Mouse (Mus musculus): ENCODE measurements around the gene 1700029F12Rik. TPM values are rescaled to one million over a fixed set of nuclear protein-coding genes. Genes with fewer than 3 reads are reported as not detected.

The 1700029F12Rik gene
- not detected in 2 replicates for polyA plus RNA-seq (2015; fragmentation: Nextera tagmentation; extraction: Ambion mirVana)

DNA sequence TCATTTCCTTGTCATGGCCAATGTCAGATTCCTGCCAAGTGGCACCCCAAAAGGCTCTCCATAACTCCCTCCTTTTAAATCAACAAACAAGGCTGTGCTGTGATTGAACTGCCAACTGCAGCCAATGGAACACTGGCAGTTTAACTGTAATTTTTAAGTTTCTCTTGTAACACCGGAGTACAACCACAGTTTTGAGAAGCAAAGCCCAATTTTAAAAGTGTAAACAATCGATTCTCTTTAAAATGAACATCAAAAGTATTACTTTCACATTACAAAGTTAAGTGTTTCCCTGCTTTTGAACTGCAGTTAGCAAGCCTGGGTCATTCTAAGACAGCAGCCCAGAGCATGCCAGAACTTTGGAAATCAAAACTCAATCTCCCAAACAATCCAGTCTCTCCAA is at the start of gene 1700029F12Rik:
Gene 1700029F12Rik, minus strand, starts transcription at position 101 of the 400 bp plus-strand sequence.
- 59% methylated on average over 2 of the region's 2 CpGs for WGBS (ENCODE audit: insufficient replicate concordance)
- ATAC-seq (ENCODE audit: low read depth) (no peak), DNase-seq (no peak)
- Histone ChIP-seq H3K4me1 (replicated peaks) (no peaks in the 10 kb centered on the region), H3K27me3 (no peaks in the 10 kb centered on the region), H3K4me3 (replicated peaks) (no peak within 1 kb of the TSS), H3K27ac (no peak within 1 kb of the TSS), H3K9ac (no peak within 1 kb of the TSS), H3K36me3 (no peaks in the 10 kb centered on the region), H3K4me2 (no peak within 1 kb of the TSS), H3K9me3 (replicated peaks) (no peaks in the 10 kb centered on the region)

DNA sequence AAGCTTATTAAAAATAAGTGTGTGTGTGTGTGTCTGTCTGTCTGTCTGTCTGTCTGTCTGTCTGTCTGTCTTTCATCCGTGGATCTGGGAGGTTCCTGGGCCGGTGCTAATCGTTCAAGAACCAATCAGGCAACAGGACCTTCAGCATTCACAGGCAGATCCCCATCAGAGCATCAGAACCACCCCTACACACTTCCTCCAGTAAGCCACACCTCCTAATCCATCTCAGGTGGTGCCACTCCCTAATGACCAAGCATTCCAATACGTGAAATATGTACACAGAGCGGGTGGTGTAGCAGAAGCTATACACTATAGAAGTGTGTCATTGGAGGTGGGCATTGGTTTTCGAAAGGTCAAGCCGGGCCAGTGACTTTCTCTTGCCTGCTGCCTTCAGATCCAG is 48.3 kb upstream of the 1700029F12Rik start:
- DNase-seq (no peak), ATAC-seq (ENCODE audit: low read depth) (peak; percentile 88)
- peak overlapping the region; percentile 26; the same call in 1 of the 2 replicates for H3K9ac ChIP-seq
- no peak overlapping the region for H3K4me3 ChIP-seq (replicated peaks)
- H3K27ac ChIP-seq, result peak overlapping the region; percentile 78
- 70% methylated on average over 7 of the region's 7 CpGs for WGBS (ENCODE audit: insufficient replicate concordance)
- H3K4me2 ChIP-seq, result no peak overlapping the region; the same call in 1 of the 2 replicates
- no peaks in the 10 kb centered on the region for H3K9me3 ChIP-seq (replicated peaks)
- H3K27me3 ChIP-seq, result no peaks in the 10 kb centered on the region
- H3K36me3 ChIP-seq, result no peaks in the 10 kb centered on the region
- H3K4me1 ChIP-seq (replicated peaks), result peaks cover 44% of the 10 kb centered on the region

DNA sequence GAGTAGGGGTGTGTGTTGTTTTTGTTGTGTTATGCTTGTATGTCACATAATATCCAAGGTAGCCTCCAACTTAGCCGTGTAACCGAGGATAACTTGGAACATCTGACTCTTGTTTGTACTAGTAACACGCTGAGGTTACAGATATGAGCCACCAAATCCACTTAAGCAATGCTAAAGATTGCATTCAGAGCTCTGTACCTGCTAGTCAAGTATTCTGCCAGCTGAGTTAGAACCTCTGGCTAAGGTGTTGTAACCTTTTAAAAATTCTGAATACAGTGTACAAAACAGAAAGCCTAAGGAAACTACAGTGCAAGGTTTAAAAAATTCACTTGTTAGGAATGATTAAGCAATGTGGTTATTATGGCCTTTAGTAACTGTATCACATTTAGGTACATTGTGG is 46.5 kb upstream of the 1700029F12Rik start:
- WGBS (ENCODE audit: insufficient replicate concordance), result 78% methylated on average over 3 of the region's 3 CpGs
- Histone ChIP-seq H3K4me3 (replicated peaks) (no peak overlapping the region), H3K9ac (no peak overlapping the region), H3K9me3 (replicated peaks) (no peaks in the 10 kb centered on the region), H3K36me3 (no peaks in the 10 kb centered on the region), H3K27me3 (no peaks in the 10 kb centered on the region), H3K27ac (no peak overlapping the region), H3K4me2 (no peak overlapping the region), H3K4me1 (replicated peaks) (peaks cover 26% of the 10 kb centered on the region)
- DNase-seq, result no peak
- ATAC-seq (ENCODE audit: low read depth), result no peak

DNA sequence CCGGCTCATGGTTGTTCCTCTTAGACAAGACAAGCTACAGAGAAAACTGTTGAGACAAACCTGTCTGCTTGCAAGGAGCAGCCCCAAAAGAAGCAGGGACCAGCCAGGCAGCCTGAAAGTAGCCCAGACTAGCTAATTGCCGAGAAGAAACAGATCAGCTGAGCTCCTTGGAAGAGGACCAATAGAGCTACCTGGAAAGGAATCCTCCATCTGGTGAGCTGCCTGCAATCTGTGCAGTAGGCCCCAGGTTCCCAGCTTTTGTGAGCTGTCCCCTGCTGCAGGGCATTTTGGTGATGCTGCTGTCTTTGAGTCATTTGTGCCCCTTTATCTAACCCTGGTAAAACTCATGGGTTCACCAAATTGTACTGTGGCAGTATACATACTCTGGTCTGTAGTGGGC is 46.0 kb upstream of the 1700029F12Rik start:
- DNase-seq (no peak), ATAC-seq (ENCODE audit: low read depth) (no peak)
- H3K4me3 ChIP-seq (replicated peaks), result no peak overlapping the region
- no peaks in the 10 kb centered on the region for H3K27me3 ChIP-seq
- H3K36me3 ChIP-seq, result no peaks in the 10 kb centered on the region
- peaks cover 23% of the 10 kb centered on the region for H3K4me1 ChIP-seq (replicated peaks)
- no peaks in the 10 kb centered on the region for H3K9me3 ChIP-seq (replicated peaks)
- WGBS (ENCODE audit: insufficient replicate concordance), result 78% methylated on average over 2 of the region's 2 CpGs
- H3K9ac ChIP-seq, result no peak overlapping the region
- H3K4me2 ChIP-seq, result no peak overlapping the region
- H3K27ac ChIP-seq, result no peak overlapping the region

DNA sequence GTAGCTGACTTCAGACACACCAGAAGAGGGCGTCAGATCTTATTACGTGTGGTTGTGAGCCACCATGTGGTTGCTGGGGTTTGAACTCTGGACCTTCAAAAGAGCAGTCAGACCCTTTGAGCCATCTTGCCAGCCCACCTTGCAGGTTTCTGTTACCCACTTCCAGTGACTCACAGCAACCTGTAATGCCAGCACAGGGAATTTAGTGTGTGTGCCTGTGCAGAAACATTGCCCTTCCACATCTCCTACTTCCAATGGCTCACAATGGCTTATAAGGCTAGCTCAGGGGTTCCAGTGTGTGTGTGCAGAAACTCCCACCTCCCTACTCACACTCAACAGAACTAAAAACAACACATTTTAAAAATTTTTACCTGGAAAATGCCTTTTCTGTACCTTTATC is 43.4 kb upstream of the 1700029F12Rik start:
- no peak for DNase-seq
- 91% methylated on average over 2 of the region's 2 CpGs for WGBS (ENCODE audit: insufficient replicate concordance)
- Histone ChIP-seq H3K4me1 (replicated peaks) (peaks cover 13% of the 10 kb centered on the region), H3K9ac (no peak overlapping the region), H3K9me3 (replicated peaks) (no peaks in the 10 kb centered on the region), H3K4me3 (replicated peaks) (no peak overlapping the region), H3K36me3 (no peaks in the 10 kb centered on the region), H3K4me2 (no peak overlapping the region), H3K27me3 (peaks cover 12% of the 10 kb centered on the region), H3K27ac (no peak overlapping the region)
- no peak for ATAC-seq (ENCODE audit: low read depth)

DNA sequence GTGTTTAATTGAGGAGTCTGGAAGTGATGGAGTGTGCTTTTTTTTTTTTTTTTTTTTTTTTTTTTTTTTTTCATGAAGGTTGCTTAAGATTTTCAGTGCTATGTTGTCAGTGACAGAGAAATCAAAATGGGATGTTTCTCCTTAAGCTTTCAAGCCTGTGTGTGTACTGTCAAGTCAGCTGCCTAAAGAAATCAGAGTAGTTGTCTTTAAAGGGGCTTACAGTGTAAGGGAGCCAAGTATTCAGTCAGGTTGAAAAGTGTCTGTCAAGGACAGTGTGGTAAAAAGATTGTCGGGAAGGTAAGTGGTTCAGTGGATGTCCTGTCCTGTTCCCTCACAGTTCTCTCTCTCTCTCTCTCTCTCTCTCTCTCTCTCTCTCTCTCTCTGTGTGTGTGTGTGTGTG is 39.3 kb upstream of the 1700029F12Rik start:
- DNase-seq, result no peak
- Histone ChIP-seq H3K27me3 (peaks cover 23% of the 10 kb centered on the region), H3K27ac (no peak overlapping the region), H3K4me1 (replicated peaks) (peaks cover 25% of the 10 kb centered on the region), H3K4me3 (replicated peaks) (no peak overlapping the region), H3K9me3 (replicated peaks) (no peaks in the 10 kb centered on the region), H3K36me3 (no peaks in the 10 kb centered on the region), H3K4me2 (no peak overlapping the region), H3K9ac (no peak overlapping the region)
- 33% methylated on average over 1 of the region's 1 CpGs for WGBS (ENCODE audit: insufficient replicate concordance)
- ATAC-seq (ENCODE audit: low read depth), result no peak

DNA sequence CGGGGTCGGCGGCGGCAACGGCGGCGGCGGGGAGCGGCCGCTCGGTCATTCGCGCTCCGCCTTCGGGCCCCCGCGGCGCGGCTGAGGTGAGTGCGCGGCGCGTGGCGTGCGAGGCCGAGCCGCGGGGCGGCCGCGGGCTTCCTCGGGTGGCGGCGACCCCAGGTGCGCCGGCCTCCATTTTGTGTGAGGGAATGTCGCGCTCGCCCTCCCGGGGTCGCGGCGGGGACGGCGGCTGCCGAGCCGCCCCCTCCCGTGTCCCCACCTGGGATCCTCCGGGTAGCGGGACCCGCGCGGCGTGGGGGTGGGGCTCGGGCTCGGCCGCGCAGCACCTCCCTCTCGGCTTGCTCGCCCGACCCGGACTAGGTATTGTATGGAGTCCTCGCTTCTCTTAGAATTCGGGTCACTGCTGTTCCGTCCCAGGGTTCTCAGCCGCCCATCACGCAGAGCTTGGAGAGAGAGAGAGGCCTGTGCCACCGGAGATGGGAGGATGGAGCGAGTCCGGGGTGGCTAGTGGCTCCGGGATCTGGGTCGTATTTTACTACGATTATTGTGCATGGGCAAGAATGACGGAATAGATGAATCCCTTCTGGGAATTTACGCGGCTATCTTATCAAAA is 37.6 kb upstream of the 1700029F12Rik start:
- peak overlapping the region; percentile 85 for H3K4me3 ChIP-seq (replicated peaks)
- ATAC-seq (ENCODE audit: low read depth) (peak; percentile 64), DNase-seq (peak; percentile 29)
- peaks cover 41% of the 10 kb centered on the region for H3K4me1 ChIP-seq (replicated peaks)
- H3K9me3 ChIP-seq (replicated peaks), result no peaks in the 10 kb centered on the region
- H3K9ac ChIP-seq, result peak overlapping the region; percentile 83
- peak overlapping the region; percentile 56 for H3K27ac ChIP-seq
- peak overlapping the region; percentile 100 for H3K4me2 ChIP-seq
- no peaks in the 10 kb centered on the region for H3K36me3 ChIP-seq
- under 1% methylated on average over 75 of the region's 76 CpGs for WGBS (ENCODE audit: insufficient replicate concordance)
- H3K27me3 ChIP-seq, result peaks cover 23% of the 10 kb centered on the region

DNA sequence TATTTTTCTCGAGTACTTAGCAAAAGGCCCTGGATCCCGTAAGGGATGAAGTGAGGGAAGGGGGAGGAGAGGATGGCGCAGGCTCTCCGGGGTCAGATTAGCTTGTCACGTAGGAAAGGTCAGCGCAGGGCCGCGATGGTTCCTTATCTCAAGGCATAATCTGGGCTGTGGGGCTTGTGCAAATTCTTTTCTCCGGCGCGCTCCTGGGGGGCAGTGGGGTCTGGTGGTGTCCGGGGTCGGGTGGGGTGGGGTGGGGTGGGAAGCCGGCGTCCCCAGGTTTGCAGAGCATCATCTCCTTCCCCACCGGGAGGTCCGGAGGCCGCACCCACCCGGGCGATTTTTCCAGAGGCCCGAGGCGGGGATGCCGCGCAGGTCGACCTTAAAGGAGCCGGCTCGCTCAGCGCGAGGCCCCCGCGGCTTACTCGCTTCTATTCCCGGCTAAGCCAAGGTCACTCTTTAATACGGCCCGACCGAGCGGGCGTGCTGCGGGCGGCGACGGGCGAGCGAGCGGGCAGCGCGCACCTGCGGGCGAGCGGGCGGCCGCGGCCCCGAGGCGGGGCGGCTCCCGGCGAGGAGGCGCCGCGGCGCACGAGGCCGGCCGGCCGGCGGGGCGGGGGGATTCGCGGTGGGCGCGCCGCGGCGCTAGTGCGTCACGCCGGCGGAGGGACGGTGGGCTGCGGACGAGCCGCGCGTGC is 36.9 kb upstream of the 1700029F12Rik start:
- H3K36me3 ChIP-seq, result no peaks in the 10 kb centered on the region
- H3K4me2 ChIP-seq, result peak overlapping the region; percentile 100
- peak overlapping the region; percentile 56 for H3K27ac ChIP-seq
- peaks cover 23% of the 10 kb centered on the region for H3K27me3 ChIP-seq
- peak overlapping the region; percentile 83 for H3K9ac ChIP-seq
- DNase-seq, result peak; percentile 40
- H3K4me3 ChIP-seq (replicated peaks), result peak overlapping the region; percentile 85
- WGBS (ENCODE audit: insufficient replicate concordance), result under 1% methylated on average over 63 of the region's 85 CpGs
- H3K4me1 ChIP-seq (replicated peaks), result peaks cover 48% of the 10 kb centered on the region
- ATAC-seq (ENCODE audit: low read depth), result peak; percentile 30
- no peaks in the 10 kb centered on the region for H3K9me3 ChIP-seq (replicated peaks)

DNA sequence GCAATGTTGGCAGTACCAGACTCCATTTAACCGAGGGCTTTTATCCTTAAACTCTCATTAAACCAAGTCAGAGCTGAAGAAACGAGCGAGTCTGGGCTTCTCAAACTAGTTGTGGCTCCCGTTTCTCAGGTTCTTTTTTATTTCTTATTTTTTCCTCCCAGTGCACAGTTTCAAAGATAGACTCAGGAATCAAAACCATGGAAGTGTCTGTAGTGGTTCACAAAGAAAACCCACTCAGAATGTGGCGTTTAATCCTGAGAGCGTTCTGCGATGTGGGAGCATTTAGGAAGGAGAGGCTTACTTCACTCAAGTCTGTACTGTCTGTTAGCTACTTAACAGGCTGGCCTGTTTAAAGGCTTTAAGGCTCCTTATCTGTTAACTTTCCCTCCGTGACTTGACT is 34.0 kb upstream of the 1700029F12Rik start:
- Histone ChIP-seq H3K27ac (peak overlapping the region; percentile 90), H3K4me2 (peak overlapping the region; percentile 70), H3K4me1 (replicated peaks) (peaks cover 75% of the 10 kb centered on the region), H3K36me3 (no peaks in the 10 kb centered on the region), H3K9me3 (replicated peaks) (no peaks in the 10 kb centered on the region), H3K4me3 (replicated peaks) (peak overlapping the region; percentile 57), H3K27me3 (peaks cover 17% of the 10 kb centered on the region), H3K9ac (peak overlapping the region; percentile 74)
- 62% methylated on average over 8 of the region's 8 CpGs for WGBS (ENCODE audit: insufficient replicate concordance)
- ATAC-seq (ENCODE audit: low read depth) (no peak), DNase-seq (no peak)

DNA sequence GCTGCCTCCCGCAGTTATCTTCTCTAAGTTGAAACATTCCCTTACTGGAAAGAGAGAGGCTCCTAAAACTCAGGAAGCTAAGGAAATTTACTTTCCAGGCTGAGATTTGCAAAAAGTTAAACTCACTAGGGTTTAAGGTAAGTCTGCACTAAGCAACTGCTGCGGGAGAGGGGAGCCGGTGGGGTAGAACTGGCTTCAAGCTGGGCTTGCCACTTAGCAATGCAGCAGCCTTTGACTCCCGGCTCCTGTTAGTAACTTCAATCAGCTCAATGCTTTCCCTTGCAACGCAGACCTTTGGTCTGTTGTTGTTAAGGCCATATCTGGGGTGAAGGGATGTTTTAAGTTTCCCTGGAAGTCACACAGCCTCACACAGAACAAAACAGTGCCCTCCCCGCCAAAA is 33.5 kb upstream of the 1700029F12Rik start:
- Histone ChIP-seq H3K9me3 (replicated peaks) (no peaks in the 10 kb centered on the region), H3K9ac (peak overlapping the region; percentile 74), H3K27me3 (peaks cover 12% of the 10 kb centered on the region), H3K36me3 (no peaks in the 10 kb centered on the region), H3K4me3 (replicated peaks) (peak overlapping the region; percentile 57), H3K4me1 (replicated peaks) (peaks cover 79% of the 10 kb centered on the region), H3K4me2 (peak overlapping the region; percentile 70), H3K27ac (peak overlapping the region; percentile 90)
- ATAC-seq (ENCODE audit: low read depth), result no peak
- DNase-seq, result no peak
- WGBS (ENCODE audit: insufficient replicate concordance), result 26% methylated on average over 6 of the region's 6 CpGs

DNA sequence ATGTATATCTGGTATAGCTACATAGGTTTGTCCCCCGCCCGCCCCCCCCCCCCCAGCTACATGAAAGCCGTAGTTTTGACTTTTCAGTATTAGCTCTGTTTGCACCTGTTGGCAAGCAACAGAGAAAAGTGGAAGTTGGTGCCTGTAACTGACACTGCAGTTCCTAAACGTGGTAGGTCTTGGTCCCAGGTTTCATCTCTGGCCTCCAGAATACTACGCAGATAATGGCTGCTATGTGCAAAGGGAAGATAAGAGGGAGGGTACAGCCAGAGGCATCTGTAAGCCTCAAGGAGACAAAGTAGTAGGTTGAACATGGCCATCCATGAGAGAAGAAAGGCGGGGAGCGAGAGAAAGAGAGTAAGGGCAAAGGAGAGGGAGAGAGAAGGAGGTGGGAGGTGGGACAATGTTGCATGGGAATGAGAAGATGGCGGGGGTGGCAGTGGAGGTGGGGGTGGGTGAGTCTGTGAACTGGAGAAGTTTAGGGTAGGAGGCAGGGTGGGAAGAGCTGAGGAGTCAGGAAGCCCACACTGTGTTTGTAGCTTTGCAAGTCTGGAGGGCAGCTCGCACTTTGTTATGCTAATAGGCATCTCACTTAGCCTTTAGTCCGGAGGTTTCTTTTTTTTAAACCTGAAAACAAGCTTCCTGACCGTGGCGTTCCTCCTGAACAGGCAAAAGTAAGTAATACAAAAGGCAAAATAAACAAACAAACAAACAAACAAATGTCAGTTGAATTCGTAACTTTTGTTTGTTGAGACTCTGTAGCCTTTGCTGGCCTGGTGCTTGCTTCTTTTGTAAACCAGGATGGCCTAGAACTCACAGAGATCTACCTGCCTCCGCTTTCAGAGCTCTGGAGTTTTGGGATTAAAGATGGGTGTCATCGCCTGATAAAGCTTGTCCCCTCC is 32.7 kb upstream of the 1700029F12Rik start, which contains the start of gene Fam169a:
Gene Fam169a, plus strand, starts transcription at position 638 of the 902 bp plus-strand sequence.
- H3K9ac ChIP-seq, result peak within 1 kb of the TSS; percentile 74
- H3K4me3 ChIP-seq (replicated peaks), result peak within 1 kb of the TSS; percentile 57
- H3K27ac ChIP-seq, result peak within 1 kb of the TSS; percentile 90
- ATAC-seq (ENCODE audit: low read depth), result peak; percentile 92
- H3K4me2 ChIP-seq, result peak within 1 kb of the TSS; percentile 70
- WGBS (ENCODE audit: insufficient replicate concordance), result 20% methylated on average over 15 of the region's 15 CpGs
- DNase-seq, result peak; percentile 67
- H3K9me3 ChIP-seq (replicated peaks), result no peaks in the 10 kb centered on the region
- peaks cover 73% of the 10 kb centered on the region for H3K4me1 ChIP-seq (replicated peaks)
- H3K36me3 ChIP-seq, result no peaks in the 10 kb centered on the region
- H3K27me3 ChIP-seq, result peaks cover 9% of the 10 kb centered on the region

All from liver, embryonic 13.5 days (tissue).